Mouse (Mus musculus) cortical plate, adult 2 months (tissue): Measurements from ENCODE around the gene Adipoq.
"Not testable (repeated sequence)": the region's sequence is repeated elsewhere in the genome, so short reads cannot be mapped to it uniquely, and the experiment has no call there.

Source experiments
- CTCF ChIP-seq: fragments of 200-500 bp; IDR thresholded peaks from 2 replicates; pipeline ENCODE4 v1.5.1; 2011; ENCODE audit warnings: mild to moderate bottlenecking, control low read depth, low read length; ENCODE audit not compliant: insufficient read depth; ENCODE audit errors: extremely low read depth
- POLR2A ChIP-seq: fragments of 200-500 bp; IDR thresholded peaks from 2 replicates; pipeline ENCODE4 v1.6.1; 2011; ENCODE audit warnings: mild to moderate bottlenecking, low read length, control low read depth; ENCODE audit not compliant: insufficient read depth; ENCODE audit errors: extremely low read depth

DNA sequence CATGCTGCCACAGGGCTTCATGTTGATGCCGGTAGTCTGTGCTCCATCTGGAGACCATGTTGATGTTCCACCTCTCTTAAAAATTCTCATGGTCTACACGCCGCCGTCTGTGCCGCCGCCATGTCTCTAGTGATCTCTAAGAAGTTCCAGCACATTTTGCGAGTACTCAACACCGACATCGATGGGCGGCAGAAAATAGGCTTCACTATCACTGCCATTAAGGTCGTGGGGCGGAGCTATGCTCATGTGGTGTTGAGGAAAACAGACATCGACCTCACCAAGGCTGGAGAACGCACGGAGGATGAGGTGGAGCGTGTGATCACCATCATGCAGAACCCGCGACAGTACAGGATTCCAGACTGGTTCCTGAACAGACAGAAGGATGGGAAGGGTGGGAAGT is 33.1 kb downstream of the Adipoq start:
- TF ChIP-seq CTCF, POLR2A: not testable (repeated sequence)
